Mouse (Mus musculus): ENCODE data around the gene Hoxc10.

Hoxc10 gene

DNA sequence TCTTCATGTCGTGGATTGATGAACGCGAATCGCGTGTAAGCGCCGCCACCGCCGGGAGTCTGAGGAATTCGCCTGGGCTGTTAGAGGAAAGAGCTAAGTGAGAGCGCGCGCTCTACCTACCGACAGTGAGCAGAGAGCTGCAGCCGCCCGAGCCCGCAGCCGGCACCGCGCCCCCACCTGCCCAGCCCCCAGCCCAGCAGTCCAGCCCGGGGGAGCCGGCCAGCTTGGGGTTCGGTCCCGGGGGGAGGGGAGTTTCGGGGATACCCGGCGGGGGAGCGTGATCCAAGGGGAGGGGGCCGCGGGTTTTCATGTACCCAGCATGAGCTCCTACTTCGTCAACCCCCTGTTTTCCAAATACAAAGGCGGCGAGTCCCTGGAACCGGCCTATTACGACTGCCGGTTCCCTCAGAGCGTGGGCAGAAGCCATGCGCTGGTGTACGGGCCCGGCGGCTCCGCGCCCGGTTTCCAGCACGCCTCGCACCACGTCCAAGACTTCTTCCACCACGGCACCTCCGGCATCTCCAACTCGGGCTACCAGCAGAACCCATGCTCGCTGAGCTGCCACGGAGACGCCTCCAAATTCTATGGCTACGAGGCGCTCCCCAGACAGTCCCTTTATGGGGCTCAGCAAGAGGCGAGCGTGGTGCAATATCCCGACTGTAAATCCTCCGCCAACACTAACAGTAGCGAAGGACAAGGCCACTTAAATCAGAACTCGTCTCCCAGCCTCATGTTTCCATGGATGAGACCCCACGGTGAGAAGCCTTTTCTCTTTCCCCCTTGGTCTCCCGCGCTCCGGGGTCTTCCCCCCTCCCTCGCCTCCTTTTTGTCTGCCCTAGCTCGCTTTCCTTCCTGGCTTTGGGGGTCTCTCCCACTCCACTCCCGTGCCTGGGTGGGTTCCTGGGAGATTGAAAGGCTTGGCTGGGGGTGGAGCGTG, 24.1 kb downstream of the Hoxc10 start, which contains the start of gene Hoxc8:
TSS of gene Hoxc8 (plus strand) at position 147 of the 937 bp plus-strand sequence.
- no peak for DNase-seq (ENCODE audit: inconsistent ontology term)

DNA sequence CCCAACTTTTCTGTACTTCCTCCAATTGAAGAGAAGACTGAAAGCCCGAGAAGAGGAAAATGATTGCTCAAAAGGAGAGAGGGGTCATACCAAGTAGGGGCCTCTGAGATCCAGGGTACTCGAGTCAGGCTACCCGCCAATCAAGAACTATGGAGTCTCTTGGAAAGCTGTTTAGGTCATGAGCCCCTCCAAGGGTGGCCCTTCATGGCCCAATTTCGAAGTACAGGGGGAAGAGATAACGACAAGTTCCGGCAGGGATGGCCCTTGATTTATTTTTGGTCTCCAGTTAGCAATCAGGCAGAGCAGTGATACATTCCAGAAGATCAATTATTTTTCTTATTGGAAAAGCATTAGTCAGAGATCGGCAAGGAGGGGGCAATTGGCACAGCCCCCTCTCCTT, 25.2 kb downstream of the Hoxc10 start:
- no peak for DNase-seq (ENCODE audit: inconsistent ontology term)

DNA sequence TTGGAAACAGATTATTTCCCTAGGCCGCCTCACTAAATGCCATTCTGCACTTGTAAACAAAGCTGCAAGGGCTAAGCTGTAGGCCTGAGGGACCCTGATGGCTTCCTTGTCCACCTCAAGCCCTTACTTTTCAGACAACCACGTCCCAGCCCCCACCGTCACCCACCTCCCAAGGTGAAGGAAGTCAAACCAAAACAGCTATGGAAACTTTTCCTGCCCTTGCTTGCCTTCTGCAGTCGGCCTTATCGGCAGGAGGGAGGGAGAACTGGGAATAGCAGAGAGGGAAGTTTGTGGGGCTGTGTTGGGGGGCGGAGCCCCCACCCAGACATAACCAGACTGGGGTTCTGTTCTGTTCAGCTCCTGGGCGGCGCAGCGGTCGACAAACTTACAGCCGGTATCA, 25.6 kb downstream of the Hoxc10 start:
- no peak for DNase-seq (ENCODE audit: inconsistent ontology term)

DNA sequence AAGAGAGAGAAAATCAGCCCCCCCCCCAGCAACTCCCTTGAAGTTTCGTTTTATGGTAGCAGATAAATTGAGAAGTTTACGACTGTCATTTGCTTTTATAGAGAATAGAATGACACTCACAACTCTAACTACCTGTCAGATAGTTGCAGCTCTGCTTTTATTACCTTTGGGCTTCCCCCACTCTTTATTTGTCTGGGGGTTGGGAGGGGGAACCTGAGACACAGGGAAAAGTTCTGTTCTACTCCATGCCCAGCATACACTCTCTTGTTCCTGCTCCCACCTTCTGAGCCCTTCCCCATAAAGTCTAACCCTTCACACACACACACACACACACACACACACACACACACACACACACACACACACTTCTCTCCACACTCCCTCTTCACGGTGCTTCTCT, 26.3 kb downstream of the Hoxc10 start:
- DNase-seq (ENCODE audit: inconsistent ontology term): no peak

DNA sequence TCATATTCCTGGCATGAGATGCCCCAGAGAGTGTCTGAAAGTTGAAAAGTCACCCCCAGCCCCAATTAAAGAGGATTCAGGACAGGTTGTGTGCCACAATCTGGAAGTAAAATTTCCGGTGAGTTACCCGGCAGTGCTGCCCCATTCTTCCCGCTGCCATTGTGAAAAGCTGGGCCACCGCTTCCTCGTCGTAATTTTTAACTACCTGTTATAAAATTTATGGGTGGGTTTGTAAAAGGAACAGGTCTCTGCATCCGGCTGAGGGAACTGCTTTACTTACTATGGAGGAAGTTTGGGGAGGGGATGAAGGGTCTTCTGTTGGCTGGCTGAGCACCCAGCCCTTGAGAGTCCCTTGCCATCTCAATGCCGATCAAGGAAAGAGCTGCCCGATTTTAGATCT, 30.0 kb downstream of the Hoxc10 start:
- no peak for DNase-seq (ENCODE audit: inconsistent ontology term)

DNA sequence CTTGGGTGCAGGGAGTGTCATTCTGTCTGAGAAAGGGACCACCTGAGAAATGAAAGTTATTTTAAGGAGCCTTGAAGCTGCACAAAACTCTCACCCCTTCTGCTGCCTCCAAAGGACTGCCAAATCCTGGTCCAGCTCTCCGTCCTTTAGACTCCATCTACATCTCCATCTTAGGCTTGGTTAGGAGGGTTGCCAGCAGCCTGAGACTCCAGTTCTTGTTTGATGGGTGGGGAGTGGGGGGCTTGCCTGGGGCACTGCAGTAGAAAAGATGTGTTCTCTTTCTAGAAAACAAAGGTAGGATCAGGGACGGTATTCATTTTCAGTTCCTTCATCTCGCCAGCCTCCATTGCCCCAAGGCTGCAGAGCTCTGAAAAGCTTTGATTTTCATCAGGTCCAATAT, 30.8 kb downstream of the Hoxc10 start:
- DNase-seq (ENCODE audit: inconsistent ontology term): no peak

DNA sequence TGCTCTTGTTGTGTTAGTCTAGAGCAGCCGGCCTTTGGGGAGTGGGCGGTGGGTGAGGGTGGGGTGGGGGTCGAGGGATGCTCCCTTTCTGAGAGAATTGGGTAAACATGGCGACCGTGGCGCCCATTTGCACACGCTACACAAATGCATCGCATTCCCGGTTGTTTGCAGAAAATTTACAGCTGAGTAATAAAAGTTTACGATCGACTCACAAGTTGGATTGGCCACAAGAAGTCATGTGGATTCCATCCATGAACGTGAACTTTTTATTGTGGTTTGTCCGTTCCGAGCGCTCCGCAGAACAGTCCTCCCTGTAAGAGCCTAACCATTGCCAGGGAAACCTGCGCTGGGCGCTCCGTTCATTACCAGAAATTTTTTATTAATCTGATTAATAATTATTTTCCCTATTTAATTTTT, 31.4 kb downstream of the Hoxc10 start, which contains the start of gene Hoxc6:
TSS of gene Hoxc6 (plus strand) at position 319 of the 417 bp plus-strand sequence.
- no peak for DNase-seq (ENCODE audit: inconsistent ontology term)

DNA sequence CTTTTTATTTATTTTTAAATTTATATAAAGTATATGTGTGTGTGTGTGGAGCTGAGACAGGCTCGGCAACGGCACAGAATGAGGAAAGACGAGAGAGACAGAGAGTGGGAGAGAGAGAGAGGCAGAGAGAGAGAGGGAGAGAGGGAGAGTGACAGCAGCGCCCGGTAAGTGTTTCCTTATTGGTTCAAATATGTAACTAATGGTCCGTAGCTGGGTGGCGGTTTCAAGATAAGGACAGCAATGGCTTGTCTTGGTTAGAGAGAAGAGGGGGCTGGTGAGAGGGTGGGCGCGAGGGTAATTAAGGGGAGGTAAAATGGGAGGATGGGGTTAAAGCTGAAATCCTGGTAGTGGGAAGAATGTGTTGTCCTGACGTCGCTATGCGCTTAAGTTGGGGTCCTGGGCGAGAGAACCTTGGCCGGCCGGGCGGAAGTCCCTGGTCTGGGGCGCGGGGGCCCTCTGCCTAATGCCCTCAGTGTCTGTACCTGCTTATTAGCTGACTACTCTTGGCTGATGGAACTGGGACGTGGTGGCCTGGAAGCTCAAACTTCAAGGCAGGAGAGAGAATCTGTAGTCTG, 32.1 kb downstream of the Hoxc10 start:
- DNase-seq (ENCODE audit: inconsistent ontology term): no peak

DNA sequence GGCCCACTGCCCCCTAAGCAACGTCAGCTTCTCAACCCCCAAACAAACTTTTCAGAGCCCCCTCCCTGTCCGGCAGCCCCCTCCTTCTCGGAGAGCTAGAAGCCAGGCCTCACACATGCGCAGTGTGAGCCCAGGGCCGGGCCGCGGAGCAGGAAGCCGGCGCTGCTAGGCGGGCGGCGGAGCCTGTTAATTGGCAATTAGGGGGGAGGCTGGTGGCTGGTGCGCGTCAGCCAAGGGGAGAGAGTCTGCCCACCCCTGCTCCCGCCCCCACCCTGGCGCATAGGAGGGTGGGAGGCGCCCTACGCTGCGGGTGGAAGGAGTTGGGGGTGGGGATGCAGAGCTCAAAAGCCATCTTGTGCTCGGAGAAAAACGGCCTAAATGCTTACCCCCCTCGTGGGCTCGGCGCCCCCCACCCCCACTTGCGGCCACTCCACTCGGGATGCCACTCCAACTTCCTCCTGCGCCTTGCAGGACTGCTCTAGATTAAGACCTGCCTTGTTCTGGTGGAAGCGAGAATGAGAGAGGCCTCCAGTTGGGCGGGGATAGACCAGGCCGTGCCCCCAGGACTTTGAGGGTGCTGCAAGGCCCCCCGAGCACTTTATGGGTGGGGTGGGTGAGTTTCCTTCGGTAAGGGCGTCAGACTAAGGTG, 32.7 kb downstream of the Hoxc10 start:
- DNase-seq (ENCODE audit: inconsistent ontology term): peak; percentile 73

DNA sequence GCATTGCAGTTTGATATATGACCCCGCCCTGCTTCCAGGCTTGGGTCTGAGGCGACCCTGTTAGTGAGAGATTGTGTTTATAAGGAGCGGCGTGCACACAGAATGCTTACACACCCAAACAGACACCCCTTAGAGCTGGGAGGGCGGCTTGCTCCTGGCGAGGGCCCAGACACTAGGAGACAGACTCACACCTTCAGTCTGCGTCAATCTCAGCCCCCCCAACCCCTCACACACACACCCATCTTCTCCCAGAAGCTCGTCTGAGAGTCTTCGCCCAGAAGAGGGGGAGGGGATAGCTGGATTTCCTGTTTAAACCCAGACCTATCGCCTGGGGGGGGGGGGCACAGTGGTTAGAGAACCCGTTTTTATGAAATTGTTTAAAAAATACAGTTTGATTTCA, 33.4 kb downstream of the Hoxc10 start:
- no peak for DNase-seq (ENCODE audit: inconsistent ontology term)

DNA sequence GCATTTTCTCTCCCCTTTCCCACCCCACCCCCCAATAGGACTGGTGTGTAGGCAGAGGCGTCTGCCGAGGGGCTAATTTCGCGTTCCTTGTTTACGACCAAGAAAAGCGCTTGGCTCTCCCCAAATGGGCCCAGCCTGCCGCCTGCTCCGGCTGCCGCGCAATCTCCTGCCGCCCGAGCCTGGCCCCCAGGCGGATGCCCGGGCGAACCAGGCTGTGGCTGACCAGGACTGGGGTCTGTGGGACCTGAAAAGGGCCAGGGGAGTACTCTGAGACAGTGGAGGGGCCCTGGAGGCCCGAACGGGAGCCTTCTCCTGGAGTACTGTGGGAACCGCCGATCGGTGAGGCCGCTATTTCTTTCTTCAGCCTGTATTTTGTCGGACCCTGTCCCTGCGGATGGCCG, 33.9 kb downstream of the Hoxc10 start:
- no peak for DNase-seq (ENCODE audit: inconsistent ontology term)

DNA sequence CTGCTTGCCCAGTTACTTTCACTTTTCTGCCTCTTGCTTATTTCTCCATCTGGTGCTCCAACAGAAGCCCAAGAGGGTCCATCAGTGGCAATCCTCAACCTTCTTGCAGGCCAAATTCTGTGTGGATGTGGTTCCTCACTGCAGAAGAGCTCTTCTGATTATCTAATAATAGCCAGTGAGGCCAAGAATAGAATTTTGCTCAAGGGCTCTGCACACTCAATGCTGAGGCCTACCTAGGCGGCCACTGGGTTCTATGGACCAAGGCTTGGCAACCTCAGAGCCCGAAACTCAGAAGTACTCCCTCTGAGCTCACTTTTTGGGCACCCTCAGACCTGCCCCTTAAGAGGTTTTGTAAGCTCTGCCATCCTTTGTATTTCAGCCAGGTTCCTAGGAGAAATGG, 34.8 kb downstream of the Hoxc10 start:
- no peak for DNase-seq (ENCODE audit: inconsistent ontology term)

DNA sequence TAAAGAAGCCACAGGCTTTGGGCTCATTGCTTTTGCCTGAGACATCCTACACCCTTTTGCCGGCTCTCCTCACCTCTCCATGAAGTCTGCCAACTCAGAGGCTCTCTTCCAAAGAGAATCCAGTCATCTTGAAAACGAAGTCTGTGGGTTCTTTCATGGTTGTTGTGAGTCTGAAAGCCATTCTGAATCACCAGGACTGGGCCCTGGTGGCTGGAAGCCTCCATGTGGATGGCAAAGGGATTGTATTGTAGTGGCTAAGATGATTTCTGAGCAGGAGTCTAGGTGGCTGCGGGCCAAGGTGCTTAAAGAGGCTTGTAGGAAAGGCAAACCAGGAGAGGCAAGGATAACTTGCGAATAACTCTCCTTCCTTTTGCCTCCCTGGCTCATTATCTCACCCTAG, 35.6 kb downstream of the Hoxc10 start:
- no peak for DNase-seq (ENCODE audit: inconsistent ontology term)

DNA sequence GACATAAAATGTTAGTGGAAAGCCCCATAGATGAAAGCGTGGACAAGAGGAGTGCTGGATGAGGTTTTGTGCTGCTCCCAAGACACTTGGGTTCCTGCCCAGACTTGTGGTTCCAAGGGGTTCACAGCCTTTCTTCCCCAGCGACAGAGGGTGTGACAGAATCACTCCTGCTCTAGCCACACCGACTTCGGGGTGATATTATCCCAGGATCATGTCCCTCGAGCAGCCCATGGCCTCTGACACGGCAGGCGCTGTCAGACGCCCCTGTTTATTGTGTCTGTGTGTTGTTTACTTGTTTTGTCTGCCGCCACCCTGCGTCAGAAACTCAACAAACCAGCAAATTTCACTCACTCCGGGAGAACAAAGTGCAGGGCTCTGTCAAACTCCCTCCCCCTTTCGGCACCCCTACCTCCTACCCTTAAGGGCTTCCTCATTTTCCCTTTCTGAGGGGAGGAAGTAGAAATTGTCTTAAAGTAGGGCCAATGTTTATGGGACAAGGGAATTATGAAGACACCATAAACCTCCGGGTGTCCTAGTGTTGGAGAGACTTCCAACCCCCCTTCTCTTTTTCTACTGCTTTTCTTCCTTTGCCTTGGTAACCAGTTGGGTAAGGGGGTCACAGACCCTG, 36.3 kb downstream of the Hoxc10 start:
- DNase-seq (ENCODE audit: inconsistent ontology term): no peak

DNA sequence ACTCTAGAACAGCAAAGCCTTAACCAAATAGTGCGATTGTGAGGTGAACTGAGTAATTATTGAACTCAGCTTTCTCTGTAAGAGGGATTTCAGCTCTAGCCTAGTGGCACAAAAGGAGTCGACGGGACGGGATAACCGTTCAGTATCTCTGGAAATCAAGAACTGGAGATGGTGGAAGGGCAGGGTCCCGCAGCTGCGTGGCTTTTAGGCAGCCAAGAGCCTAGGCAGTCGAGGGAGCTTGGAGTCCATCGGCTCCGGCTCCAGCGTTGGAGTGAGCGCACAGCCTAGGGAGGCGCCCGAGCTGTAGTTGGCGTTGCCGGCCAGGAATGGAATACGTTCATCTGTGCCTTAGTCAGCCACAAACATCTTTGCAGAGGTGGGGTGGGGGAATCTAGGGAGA, 38.7 kb downstream of the Hoxc10 start:
- DNase-seq (ENCODE audit: inconsistent ontology term): no peak

DNA sequence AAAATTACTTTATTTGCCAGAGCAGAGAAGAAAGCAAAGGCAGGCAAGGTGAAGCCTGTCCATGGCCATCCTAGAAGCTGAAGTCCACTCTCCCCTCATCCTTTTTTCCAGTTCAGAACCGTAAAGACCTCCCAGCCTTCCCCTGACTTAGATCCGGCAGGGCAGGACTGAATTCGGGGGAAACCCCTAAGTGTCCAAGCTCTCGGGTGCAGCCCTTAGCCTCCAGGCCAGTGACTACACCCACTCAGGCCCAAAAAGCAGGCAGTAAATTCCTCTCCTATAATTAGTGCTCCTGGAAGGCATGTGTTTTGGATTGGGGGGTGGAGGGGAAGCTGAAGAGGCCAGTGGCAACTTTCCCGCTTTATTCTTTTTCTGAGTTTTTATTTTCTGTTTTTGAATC, 39.2 kb downstream of the Hoxc10 start:
- no peak for DNase-seq (ENCODE audit: inconsistent ontology term)

DNA sequence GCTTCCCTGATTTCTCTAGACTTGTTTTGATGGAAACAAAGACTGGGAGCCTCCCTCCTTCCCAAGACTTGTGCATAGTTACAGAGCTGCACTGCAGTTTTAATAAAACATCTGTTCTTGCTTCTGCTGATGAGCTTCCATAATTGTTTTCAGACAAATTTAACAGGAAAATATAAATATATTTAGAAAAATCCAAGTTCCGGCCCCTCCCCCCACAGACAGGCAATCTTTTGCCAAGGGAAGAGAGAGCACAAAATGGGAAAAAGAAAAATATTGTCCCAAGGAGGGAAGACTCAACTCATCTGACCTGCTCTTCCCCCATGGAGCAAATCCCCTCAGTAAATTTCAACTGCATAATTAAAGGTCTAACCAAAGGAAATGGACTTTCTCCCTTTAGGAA, 39.7 kb downstream of the Hoxc10 start:
- no peak for DNase-seq (ENCODE audit: inconsistent ontology term)

DNA sequence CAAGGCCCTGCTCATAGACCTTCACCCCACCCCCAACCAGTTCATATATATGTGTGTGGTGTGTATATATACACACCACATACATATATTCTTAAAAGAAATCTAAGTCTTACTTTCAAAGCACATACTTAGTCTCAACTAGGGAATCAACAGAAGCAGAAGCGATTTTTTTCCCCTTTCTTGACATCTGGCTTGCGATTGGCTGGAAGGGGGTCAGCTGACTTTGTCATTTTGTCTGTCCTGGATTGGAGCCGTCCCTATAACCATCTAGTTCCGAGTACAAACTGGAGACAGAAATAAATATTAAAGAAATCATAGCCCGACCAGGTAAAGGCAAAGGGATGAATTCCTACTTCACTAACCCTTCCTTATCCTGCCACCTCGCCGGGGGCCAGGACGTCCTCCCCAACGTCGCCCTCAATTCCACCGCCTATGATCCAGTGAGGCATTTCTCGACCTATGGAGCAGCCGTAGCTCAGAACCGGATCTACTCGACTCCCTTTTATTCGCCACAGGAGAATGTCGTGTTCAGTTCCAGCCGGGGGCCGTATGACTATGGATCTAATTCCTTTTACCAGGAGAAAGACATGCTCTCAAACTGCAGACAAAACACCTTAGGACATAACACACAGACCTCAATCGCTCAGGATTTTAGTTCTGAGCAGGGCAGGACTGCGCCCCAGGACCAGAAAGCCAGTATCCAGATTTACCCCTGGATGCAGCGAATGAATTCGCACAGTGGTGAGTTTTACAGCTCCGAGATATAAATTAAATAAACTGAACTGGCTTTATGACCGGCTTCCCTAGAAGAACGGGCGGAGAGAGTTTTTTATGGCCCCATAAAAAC, 42.9 kb downstream of the Hoxc10 start:
- DNase-seq (ENCODE audit: inconsistent ontology term): no peak

DNA sequence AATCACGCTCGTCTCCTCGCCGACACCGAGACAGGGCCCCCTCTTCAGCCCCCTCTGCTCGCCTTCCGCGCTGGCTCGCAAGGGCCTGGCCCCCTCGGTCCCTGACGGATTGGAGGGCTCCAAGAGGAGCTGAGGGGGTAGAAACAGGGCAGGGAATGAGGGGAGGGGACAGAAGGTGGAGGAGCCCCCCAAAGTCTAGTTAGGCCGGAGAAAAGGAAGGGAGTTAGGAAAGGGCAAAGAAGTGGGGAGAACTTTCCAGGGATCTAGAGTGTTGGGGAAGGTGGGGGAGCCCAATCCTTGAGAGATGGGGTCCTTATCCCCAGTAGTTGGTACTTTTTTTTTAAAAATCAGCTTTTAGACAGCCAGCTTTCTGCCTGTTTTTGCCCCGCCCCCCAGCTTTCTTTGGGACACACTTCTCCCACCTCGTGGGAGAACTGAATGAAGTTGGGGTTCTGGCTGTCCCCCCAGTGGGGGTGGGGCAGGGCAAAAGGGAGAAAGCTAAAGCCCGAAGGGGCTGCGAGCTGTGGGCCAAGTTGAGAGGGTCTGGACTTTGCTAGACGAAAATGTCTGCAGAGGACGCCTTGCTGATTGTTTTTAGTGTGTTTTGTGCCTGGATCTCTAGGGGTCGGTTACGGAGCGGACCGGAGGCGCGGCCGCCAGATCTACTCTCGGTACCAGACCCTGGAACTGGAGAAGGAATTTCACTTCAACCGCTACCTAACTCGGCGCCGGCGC, 43.7 kb downstream of the Hoxc10 start:
- no peak for DNase-seq (ENCODE audit: inconsistent ontology term)

DNA sequence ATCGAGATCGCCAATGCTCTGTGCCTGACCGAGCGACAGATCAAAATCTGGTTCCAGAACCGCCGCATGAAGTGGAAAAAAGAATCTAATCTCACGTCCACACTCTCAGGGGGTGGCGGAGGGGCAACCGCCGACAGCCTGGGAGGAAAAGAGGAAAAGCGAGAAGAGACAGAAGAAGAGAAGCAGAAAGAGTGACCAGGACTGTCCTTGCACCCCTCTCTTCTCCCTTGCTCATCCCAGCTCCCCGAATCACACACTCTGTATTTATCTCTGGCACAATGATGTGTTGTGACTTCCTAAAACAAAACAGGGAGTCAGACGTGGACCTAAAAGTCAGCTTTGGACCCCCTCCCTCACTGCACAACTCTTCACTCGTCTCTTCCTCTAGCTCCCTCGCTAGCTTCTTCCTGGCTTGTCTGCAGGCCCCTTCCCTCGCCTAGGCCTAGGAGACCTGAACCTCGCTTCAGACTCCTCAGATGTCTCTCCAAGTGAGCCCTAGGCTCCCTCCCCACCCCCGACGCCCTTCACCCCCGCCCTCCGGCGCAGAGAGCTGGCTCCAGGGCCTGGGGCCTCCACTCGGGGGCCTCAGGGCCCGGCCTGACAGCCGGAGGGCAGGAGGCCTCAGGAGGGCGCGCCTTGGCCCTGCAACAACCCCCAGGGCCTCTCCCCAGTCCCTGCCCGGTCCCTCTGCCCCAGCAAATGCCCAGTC, 44.4 kb downstream of the Hoxc10 start:
- no peak for DNase-seq (ENCODE audit: inconsistent ontology term)

All from Muller cell, postnatal 12 days (primary cell).